Mouse (Mus musculus) kidney, postnatal 10 days (tissue): Measurements from ENCODE around the gene Mrpl58.
A peak's percentile ranks its signal among the peaks of the same experiment; 100 is the strongest.
"Not testable (repeated sequence)": the region's sequence is repeated elsewhere in the genome, so short reads cannot be mapped to it uniquely, and the experiment has no call there.

Source experiments
- DNase-seq: peaks from one replicate; pipeline ENCODE4 v3.0.0; 2021; ENCODE audit warnings: mixed read lengths

Gene Mrpl58

DNA sequence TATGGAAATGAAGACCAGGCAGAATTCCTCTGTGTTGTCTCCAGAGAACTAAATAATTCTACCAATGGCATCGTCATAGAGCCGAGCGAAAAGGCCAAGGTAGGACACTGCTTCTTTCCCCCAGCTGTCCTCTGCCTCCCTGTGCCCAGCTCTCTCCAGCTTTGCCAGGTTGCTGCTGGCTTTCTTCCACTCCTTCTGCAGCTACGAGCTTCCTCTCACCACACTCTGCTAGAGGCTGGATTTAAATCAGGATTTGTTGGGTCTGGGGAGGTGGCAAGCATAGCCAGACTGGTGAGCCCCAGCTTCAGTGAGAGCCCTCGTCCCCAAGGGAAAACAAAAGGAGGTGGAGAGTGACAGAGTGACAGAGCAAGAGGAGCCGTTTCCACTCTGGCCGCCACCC is 25.8 kb downstream of the Mrpl58 start:
- DNase-seq = no peak

DNA sequence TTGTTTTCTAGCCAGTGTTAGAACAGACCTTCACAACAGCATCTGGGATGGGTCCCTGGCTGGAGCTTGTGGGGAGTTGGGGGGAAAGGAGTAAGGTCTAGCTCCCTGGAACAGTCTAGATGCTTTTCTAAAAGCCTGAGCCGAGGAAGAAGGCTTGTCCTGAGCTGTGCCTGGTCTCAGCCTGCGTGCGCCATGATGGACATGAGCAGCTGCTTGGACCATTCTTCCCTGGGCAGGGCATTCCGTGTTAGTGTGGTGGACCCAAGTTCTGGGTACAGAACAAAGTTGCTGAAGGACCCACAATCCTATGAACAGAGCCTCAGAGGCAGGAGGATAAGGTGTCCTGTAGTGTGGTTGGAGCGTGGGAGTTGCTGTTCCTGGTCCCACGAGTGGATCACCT is 27.0 kb downstream of the Mrpl58 start:
- no peak for DNase-seq

- DNase-seq = no peak
These were observed 29.3 kb downstream of the Mrpl58 start for GRCm38 (mm10) chr11:115432814-115433213.

DNA sequence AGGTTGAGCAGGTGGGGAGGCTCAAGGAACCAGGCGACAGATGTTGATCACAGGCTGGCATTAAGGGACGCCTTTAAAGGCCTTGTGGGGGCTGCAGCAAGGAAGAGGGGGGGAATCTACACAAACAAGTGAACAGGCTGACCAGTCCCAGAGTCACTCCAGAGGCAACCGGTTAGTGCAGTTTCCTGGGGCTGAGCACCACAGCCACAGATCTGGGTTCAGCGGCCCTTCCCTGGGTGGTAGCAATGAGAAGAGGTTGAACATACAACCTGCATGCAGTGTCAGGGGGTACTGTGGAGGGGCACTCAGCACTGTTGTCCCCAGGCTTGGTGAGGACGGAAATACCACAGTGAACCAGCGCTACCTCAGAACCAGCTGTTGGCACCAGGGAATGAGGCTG is 29.8 kb downstream of the Mrpl58 start:
- DNase-seq = no peak

DNA sequence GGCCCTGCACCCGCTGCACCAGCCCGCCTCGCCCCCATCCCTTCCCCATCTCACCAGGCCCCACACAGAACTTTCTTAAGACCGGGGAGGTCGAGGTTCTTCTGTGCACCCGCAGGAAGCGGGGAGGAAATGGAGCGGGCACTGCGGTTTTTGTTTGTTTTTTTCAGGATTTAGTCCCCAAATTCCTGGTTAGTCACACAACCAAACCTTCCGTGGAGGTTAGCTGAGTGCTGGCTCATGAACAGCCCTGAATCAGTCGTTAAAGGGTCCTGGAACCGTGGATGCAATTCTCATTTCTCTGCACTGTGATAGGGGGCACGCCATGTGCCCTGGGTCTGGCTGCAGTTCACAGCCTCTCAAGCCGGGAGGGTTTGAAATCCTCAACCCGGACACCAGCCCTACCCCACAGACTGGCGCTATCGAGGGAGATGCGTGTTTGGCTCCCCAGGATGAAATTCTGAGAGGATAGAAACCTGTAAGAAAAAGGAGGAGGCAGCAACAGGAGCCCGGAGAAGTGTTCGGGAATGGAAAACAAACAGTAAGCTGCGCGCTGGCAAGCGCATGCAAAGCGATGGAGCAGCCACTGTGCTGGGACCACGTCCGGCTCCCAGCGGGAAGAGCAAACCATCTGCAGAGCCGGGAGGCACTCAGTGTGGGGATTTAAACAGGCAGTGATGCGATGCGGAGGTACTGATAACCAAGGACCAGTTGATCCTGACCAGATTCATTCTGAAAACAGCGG is 32.2 kb downstream of the Mrpl58 start:
- DNase-seq = peak; percentile 63

GRCm38 (mm10) chr11:115437571-115438122 is 34.1 kb downstream of the Mrpl58 start:
- no peak for DNase-seq

- DNase-seq = no peak
These were observed 35.8 kb downstream of the Mrpl58 start for GRCm38 (mm10) chr11:115439326-115439725.

GRCm38 (mm10) chr11:115439906-115440595 is 36.5 kb downstream of the Mrpl58 start, which contains the start of gene Trim80:
Trim80 (plus strand) TSS chr11:115440545.
- no peak for DNase-seq

DNA sequence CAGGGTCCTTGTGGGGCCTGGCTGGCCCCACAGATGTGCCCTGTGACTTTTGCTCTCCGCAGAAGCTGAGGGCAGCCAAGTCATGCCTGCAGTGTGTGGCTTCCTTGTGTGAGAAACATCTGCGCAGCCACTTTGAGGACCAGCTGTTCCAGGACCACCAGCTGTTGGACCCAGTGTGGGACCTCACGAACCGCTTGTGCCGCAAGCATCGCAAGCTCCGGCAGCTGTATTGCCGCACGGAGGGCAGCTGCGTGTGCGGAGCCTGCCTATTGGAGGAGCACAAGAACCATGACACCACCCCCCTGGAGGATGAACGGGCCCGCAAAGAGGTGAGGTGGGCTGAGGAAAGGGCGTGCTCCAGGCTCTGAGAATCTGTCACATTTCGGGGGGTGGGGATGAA is 37.9 kb downstream of the Mrpl58 start:
- no peak for DNase-seq

DNA sequence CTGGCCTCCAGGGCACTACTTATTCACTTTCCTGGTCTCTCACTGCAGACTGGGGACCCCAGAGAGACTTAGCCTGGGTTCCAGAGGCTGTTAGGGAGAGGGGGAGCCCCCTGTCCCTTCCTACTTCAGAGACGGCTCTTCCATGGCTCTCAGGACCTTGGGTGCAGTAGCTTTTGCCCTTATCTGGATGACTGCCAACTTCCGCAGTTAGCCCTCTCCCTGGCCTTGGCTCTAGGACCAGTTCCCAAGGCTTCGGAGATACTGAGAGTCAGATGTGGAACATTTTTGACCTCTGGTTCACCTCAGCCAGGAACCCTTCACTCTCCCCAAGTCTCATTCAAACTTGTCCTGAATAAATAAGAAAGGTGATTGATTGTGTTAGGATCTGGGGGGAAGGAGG is 43.4 kb downstream of the Mrpl58 start:
- peak; percentile 65 for DNase-seq

DNA sequence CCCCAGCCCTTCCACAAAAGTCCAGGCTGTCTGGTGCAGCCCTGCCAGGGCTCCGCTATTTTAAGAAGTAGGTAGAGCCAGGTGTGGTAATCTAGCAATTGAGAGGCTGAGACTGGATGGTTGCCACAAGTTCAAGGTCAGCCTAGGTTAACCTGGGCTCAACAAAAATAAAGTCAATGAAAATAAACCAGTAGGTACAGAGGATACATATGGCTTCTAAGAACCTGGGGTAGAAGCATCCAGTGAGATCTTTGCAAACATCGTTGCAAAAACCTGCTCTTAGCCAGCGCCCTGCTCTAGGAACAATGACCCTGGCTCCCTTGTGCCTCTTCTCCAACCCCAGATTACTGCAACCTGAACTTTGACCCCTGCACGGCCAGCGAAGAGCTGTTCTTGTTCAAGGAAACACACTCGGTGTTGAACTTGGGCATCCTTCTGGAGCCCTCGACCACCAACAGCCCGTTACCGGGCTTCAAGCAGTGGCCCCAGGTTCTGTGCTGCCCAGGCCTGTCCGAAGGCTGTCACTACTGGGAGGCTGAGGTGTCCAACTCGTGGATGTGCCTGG is 43.9 kb downstream of the Mrpl58 start:
- DNase-seq = no peak

DNA sequence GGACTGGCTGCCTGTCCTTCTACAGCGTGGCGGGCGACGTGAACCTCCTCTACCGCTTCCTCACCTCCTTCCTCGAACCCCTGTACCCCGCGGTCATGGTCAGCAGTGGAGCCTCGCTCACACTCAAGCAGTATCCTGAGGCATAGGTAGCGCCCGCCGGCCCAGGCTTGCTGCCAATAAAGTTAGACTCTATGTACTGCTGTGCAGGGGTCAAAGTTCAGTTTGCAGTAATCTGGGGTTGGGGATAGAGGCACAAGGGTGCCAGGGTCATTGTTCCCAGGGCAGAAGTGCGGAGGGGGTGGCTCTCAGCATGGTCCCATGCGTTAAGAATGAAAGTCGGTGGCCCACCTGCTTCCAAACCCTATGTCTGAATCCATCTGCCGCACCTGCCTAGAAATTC is 44.5 kb downstream of the Mrpl58 start:
- DNase-seq = peak; percentile 63

- DNase-seq = peak; percentile 79
These were observed 45.4 kb downstream of the Mrpl58 start for GRCm38 (mm10) chr11:115448998-115449397.

GRCm38 (mm10) chr11:115450176-115450575 is 46.6 kb downstream of the Mrpl58 start:
- no peak for DNase-seq

GRCm38 (mm10) chr11:115451781-115452241 is 48.3 kb downstream of the Mrpl58 start:
- DNase-seq = no peak

GRCm38 (mm10) chr11:115452281-115452860 is 48.8 kb downstream of the Mrpl58 start:
- DNase-seq = no peak

GRCm38 (mm10) chr11:115453306-115453705 is 49.8 kb downstream of the Mrpl58 start:
- no peak for DNase-seq

- not testable (repeated sequence) for DNase-seq
These were observed 51.3 kb downstream of the Mrpl58 start for GRCm38 (mm10) chr11:115454822-115455221.

GRCm38 (mm10) chr11:115455619-115456018 is 52.1 kb downstream of the Mrpl58 start:
- no peak for DNase-seq

DNA sequence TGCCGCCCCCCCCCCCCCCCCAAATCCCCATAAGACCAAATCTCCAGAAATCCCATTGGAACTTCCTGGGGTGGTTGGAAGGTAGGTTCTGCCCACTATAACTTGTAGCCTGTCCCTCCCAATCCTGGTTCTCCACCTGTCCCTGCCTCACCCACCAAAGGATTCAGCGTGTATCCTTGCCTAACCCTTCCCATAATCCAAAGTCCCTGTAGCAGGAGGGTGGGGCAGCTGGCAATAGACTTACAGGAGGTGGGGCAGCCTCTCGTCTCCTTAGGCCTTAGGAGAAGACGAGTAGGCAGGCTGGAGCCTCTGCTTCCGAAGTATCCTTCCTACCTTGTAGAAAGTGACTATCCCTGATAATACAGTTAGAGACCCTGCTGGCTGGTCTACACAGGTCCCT is 52.6 kb downstream of the Mrpl58 start:
- no peak for DNase-seq

GRCm38 (mm10) chr11:115457405-115457804 is 53.9 kb downstream of the Mrpl58 start:
- DNase-seq = peak; percentile 80

DNA sequence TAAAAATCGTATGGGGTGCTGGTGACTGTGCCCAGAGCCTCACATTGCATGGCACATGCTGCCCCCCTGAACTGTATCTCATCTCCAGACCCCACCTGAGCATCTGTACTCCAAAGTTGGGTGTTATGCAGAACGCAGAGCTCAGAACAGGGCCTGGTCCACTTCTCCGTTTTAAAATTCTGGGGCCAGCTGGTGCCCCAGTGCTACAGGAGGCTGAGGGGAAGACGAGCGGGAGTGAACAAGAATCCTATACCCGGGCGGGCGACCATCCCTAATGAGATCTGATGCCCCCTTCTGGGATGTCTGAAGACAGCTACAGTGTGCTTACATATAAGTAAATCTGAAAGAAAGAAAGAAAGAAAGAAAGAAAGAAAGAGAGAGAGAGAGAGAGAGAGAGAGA is 57.4 kb downstream of the Mrpl58 start:
- DNase-seq = no peak

- DNase-seq = no peak
These were observed 58.3 kb downstream of the Mrpl58 start for GRCm38 (mm10) chr11:115461846-115462242.
